Mouse (Mus musculus) B cell, adult 67 days (primary cell): ENCODE data around the gene Fgfr4. TPM values are rescaled to one million over a fixed set of nuclear protein-coding genes. Genes with fewer than 3 reads are reported as not detected.

Experiments used
- total RNA-seq, 2 experiments: library from RNA; stranded (reverse); gene quantifications; 4 replicates each; pipeline ENCODE4 v1.2.4; 2023

Gene Fgfr4
- not detected for total RNA-seq

GRCm38 (mm10) chr13:55152621-55153415 lies at the start of gene Fgfr4:
Gene Fgfr4, plus strand, starts transcription at chr13:55152640.

GRCm38 (mm10) chr13:55105045-55105952 lies 47.1 kb upstream of the Fgfr4 start, which contains the start of gene Zfp346:
Gene Zfp346, plus strand, starts transcription at chr13:55105311.

GRCm38 (mm10) chr13:55133448-55133847 lies 19.0 kb upstream of the Fgfr4 start, which contains the start of gene Gm17617:
Gene Gm17617, minus strand, starts transcription at chr13:55133548.

GRCm38 (mm10) chr13:55209649-55210192 lies 57.3 kb downstream of the Fgfr4 start, which contains the start of gene Nsd1:
Gene Nsd1, plus strand, starts transcription at chr13:55209782.

Other genes starting within 250 kb of the Fgfr4 start
- gene Unc5a, start 203.2 kb upstream of the Fgfr4 start, total RNA-seq: 1 to 10 TPM in 1 of 2 experiments, not detected in 1; 1.8 TPM
- 1 to 10 TPM in 1 of 2 experiments, under 1 TPM in 1; 0.89 to 1.8 TPM for gene Hk3, start 131.3 kb upstream of the Fgfr4 start, total RNA-seq
- 10 to 100 TPM; 72.6 to 75.3 TPM for gene Uimc1, start 52.3 kb upstream of the Fgfr4 start, total RNA-seq
- 10 to 100 TPM; 44.0 to 44.3 TPM for gene Zfp346, start 47.3 kb upstream of the Fgfr4 start, total RNA-seq
- not detected for gene Gm17617, start 19.1 kb upstream of the Fgfr4 start, total RNA-seq
- gene Nsd1, start 57.1 kb downstream of the Fgfr4 start, total RNA-seq: 100 to 1,000 TPM; 193 to 232 TPM
- 100 to 1,000 TPM; 145 to 150 TPM for gene Prelid1, start 167.9 kb downstream of the Fgfr4 start, total RNA-seq
- gene Rab24, start 169.3 kb downstream of the Fgfr4 start, total RNA-seq: 10 to 100 TPM; 65.3 to 71.0 TPM
- 1 to 10 TPM; 1.2 to 2.2 TPM for gene Mxd3, start 177.2 kb downstream of the Fgfr4 start, total RNA-seq
- gene Lman2, start 210.1 kb downstream of the Fgfr4 start, total RNA-seq: 100 to 1,000 TPM; 112 to 123 TPM
- gene Rgs14, start 217.1 kb downstream of the Fgfr4 start, total RNA-seq: 10 to 100 TPM; 74.5 to 83.7 TPM
- 1 to 10 TPM in 1 of 2 experiments, not detected in 1; 1.0 TPM for gene Slc34a1, start 245.5 kb downstream of the Fgfr4 start, total RNA-seq